Mouse (Mus musculus): ENCODE data around the gene Rel. TPM values are rescaled to one million over a fixed set of nuclear protein-coding genes. Genes with fewer than 3 reads are reported as not detected.

The Rel gene
- polyA plus RNA-seq, 1 experiment from 2014 or later, result 0.80 TPM

- H3K4me3 ChIP-seq (ENCODE audit: low read depth, low read length), result no peak overlapping the region
- H3K27me3 ChIP-seq (ENCODE audit: control insufficient read depth, insufficient read depth, low read length), result no peaks in the 10 kb centered on the region
- H3K4me1 ChIP-seq (replicated peaks; ENCODE audit: control insufficient read depth, insufficient read depth, low read length), result no peaks in the 10 kb centered on the region
- 85% methylated on average over 6 of the region's 6 CpGs for WGBS
- H3K9ac ChIP-seq (ENCODE audit: low read depth, low read length), result no peak overlapping the region
- DNase-seq (ENCODE audit: low spot score) (no peak), ATAC-seq (ENCODE audit: low FRiP score) (no peak)
- no peaks in the 10 kb centered on the region for H3K9me3 ChIP-seq (ENCODE audit: control insufficient read depth, low read length)
- no peak overlapping the region for H3K4me2 ChIP-seq (replicated peaks; ENCODE audit: low read depth, low read length)
- H3K27ac ChIP-seq (ENCODE audit: low read depth, low read length), result no peak overlapping the region
- 0 out of 2 replicates have a peak, but pooled peaks cover 2% of the 10 kb centered on the region for H3K36me3 ChIP-seq (ENCODE audit: control insufficient read depth, insufficient read depth, low read length)
Measured at GRCm38 (mm10) chr11:23734749-23735286, 36.0 kb downstream of the Rel start.

GRCm38 (mm10) chr11:23732840-23733239 is 37.9 kb downstream of the Rel start:
- no peak overlapping the region for H3K27ac ChIP-seq (ENCODE audit: low read depth, low read length)
- no peak overlapping the region for H3K4me3 ChIP-seq (ENCODE audit: low read depth, low read length)
- DNase-seq (ENCODE audit: low spot score) (no peak), ATAC-seq (ENCODE audit: low FRiP score) (no peak)
- 0 out of 2 replicates have a peak, but pooled peaks cover 2% of the 10 kb centered on the region for H3K36me3 ChIP-seq (ENCODE audit: control insufficient read depth, insufficient read depth, low read length)
- no peaks in the 10 kb centered on the region for H3K9me3 ChIP-seq (ENCODE audit: control insufficient read depth, low read length)
- H3K4me1 ChIP-seq (replicated peaks; ENCODE audit: control insufficient read depth, insufficient read depth, low read length), result no peaks in the 10 kb centered on the region
- 91% methylated on average over 1 of the region's 1 CpGs for WGBS
- no peak overlapping the region for H3K4me2 ChIP-seq (replicated peaks; ENCODE audit: low read depth, low read length)
- H3K27me3 ChIP-seq (ENCODE audit: control insufficient read depth, insufficient read depth, low read length), result no peaks in the 10 kb centered on the region
- H3K9ac ChIP-seq (ENCODE audit: low read depth, low read length), result no peak overlapping the region

GRCm38 (mm10) chr11:23730120-23730519 is 40.6 kb downstream of the Rel start:
- no peak for DNase-seq (ENCODE audit: low spot score)
- no peak overlapping the region for H3K27ac ChIP-seq (ENCODE audit: low read depth, low read length)
- no peak overlapping the region for H3K9ac ChIP-seq (ENCODE audit: low read depth, low read length)
- no peak overlapping the region for H3K4me3 ChIP-seq (ENCODE audit: low read depth, low read length)
- 93% methylated on average over 4 of the region's 4 CpGs for WGBS
- H3K9me3 ChIP-seq (ENCODE audit: control insufficient read depth, low read length), result no peaks in the 10 kb centered on the region
- 0 out of 2 replicates have a peak, but pooled peaks cover 2% of the 10 kb centered on the region for H3K36me3 ChIP-seq (ENCODE audit: control insufficient read depth, insufficient read depth, low read length)
- H3K27me3 ChIP-seq (ENCODE audit: control insufficient read depth, insufficient read depth, low read length), result no peaks in the 10 kb centered on the region
- ATAC-seq (ENCODE audit: low FRiP score), result no peak
- no peaks in the 10 kb centered on the region for H3K4me1 ChIP-seq (replicated peaks; ENCODE audit: control insufficient read depth, insufficient read depth, low read length)
- no peak overlapping the region for H3K4me2 ChIP-seq (replicated peaks; ENCODE audit: low read depth, low read length)

- 0 out of 2 replicates have a peak, but pooled peaks cover 2% of the 10 kb centered on the region for H3K36me3 ChIP-seq (ENCODE audit: control insufficient read depth, insufficient read depth, low read length)
- H3K27ac ChIP-seq (ENCODE audit: low read depth, low read length), result no peak overlapping the region
- no peaks in the 10 kb centered on the region for H3K27me3 ChIP-seq (ENCODE audit: control insufficient read depth, insufficient read depth, low read length)
- H3K4me3 ChIP-seq (ENCODE audit: low read depth, low read length), result no peak overlapping the region
- 93% methylated on average over 2 of the region's 2 CpGs for WGBS
- H3K4me1 ChIP-seq (replicated peaks; ENCODE audit: control insufficient read depth, insufficient read depth, low read length), result no peaks in the 10 kb centered on the region
- H3K4me2 ChIP-seq (replicated peaks; ENCODE audit: low read depth, low read length), result no peak overlapping the region
- DNase-seq (ENCODE audit: low spot score) (no peak), ATAC-seq (ENCODE audit: low FRiP score) (no peak)
- H3K9me3 ChIP-seq (ENCODE audit: control insufficient read depth, low read length), result no peaks in the 10 kb centered on the region
- H3K9ac ChIP-seq (ENCODE audit: low read depth, low read length), result no peak overlapping the region
Measured at GRCm38 (mm10) chr11:23728186-23728585, 42.6 kb downstream of the Rel start.

- WGBS, result 98% methylated on average over 2 of the region's 2 CpGs
Measured at GRCm38 (mm10) chr11:23726441-23726840, 44.3 kb downstream of the Rel start.

GRCm38 (mm10) chr11:23725850-23726249 is 44.9 kb downstream of the Rel start:
- no peak for DNase-seq (ENCODE audit: low spot score)
- no peak for ATAC-seq (ENCODE audit: low FRiP score)
- 95% methylated on average over 2 of the region's 2 CpGs for WGBS
- Histone ChIP-seq H3K36me3 (ENCODE audit: control insufficient read depth, insufficient read depth, low read length) (no peaks in the 10 kb centered on the region), H3K4me1 (replicated peaks; ENCODE audit: control insufficient read depth, insufficient read depth, low read length) (no peaks in the 10 kb centered on the region), H3K9me3 (ENCODE audit: control insufficient read depth, low read length) (no peaks in the 10 kb centered on the region), H3K27me3 (ENCODE audit: control insufficient read depth, insufficient read depth, low read length) (no peaks in the 10 kb centered on the region), H3K9ac (ENCODE audit: low read depth, low read length) (no peak overlapping the region), H3K4me3 (ENCODE audit: low read depth, low read length) (no peak overlapping the region), H3K4me2 (replicated peaks; ENCODE audit: low read depth, low read length) (no peak overlapping the region), H3K27ac (ENCODE audit: low read depth, low read length) (no peak overlapping the region)

More at GRCm38 (mm10) chr11:23726441-23726840, 44.3 kb downstream of the Rel start:
- Histone ChIP-seq H3K4me2 (replicated peaks; ENCODE audit: low read depth, low read length) (no peak overlapping the region), H3K9ac (ENCODE audit: low read depth, low read length) (no peak overlapping the region), H3K36me3 (ENCODE audit: control insufficient read depth, insufficient read depth, low read length) (0 out of 2 replicates have a peak, but pooled peaks cover 2% of the 10 kb centered on the region), H3K27ac (ENCODE audit: low read depth, low read length) (no peak overlapping the region), H3K9me3 (ENCODE audit: control insufficient read depth, low read length) (no peaks in the 10 kb centered on the region), H3K27me3 (ENCODE audit: control insufficient read depth, insufficient read depth, low read length) (no peaks in the 10 kb centered on the region), H3K4me3 (ENCODE audit: low read depth, low read length) (no peak overlapping the region), H3K4me1 (replicated peaks; ENCODE audit: control insufficient read depth, insufficient read depth, low read length) (no peaks in the 10 kb centered on the region)
- no peak for DNase-seq (ENCODE audit: low spot score)
- no peak for ATAC-seq (ENCODE audit: low FRiP score)

GRCm38 (mm10) chr11:23722326-23722725 is 48.4 kb downstream of the Rel start:
- Histone ChIP-seq H3K9ac (ENCODE audit: low read depth, low read length) (no peak overlapping the region), H3K27me3 (ENCODE audit: control insufficient read depth, insufficient read depth, low read length) (no peaks in the 10 kb centered on the region), H3K9me3 (ENCODE audit: control insufficient read depth, low read length) (no peaks in the 10 kb centered on the region), H3K4me1 (replicated peaks; ENCODE audit: control insufficient read depth, insufficient read depth, low read length) (no peaks in the 10 kb centered on the region), H3K4me3 (ENCODE audit: low read depth, low read length) (no peak overlapping the region), H3K36me3 (ENCODE audit: control insufficient read depth, insufficient read depth, low read length) (peaks cover 2% of the 10 kb centered on the region; the same call in 1 of the 2 replicates), H3K4me2 (replicated peaks; ENCODE audit: low read depth, low read length) (no peak overlapping the region), H3K27ac (ENCODE audit: low read depth, low read length) (no peak overlapping the region)
- DNase-seq (ENCODE audit: low spot score) (no peak), ATAC-seq (ENCODE audit: low FRiP score) (peak; percentile 57; the same call in 1 of the 2 replicates)
- 14% methylated on average over 2 of the region's 2 CpGs for WGBS

GRCm38 (mm10) chr11:23719825-23720224 is 50.9 kb downstream of the Rel start:
- H3K27me3 ChIP-seq (ENCODE audit: control insufficient read depth, insufficient read depth, low read length), result no peaks in the 10 kb centered on the region
- 88% methylated on average over 3 of the region's 3 CpGs for WGBS
- no peaks in the 10 kb centered on the region for H3K9me3 ChIP-seq (ENCODE audit: control insufficient read depth, low read length)
- H3K27ac ChIP-seq (ENCODE audit: low read depth, low read length), result no peak overlapping the region
- no peaks in the 10 kb centered on the region for H3K4me1 ChIP-seq (replicated peaks; ENCODE audit: control insufficient read depth, insufficient read depth, low read length)
- DNase-seq (ENCODE audit: low spot score), result no peak
- H3K4me3 ChIP-seq (ENCODE audit: low read depth, low read length), result no peak overlapping the region
- H3K4me2 ChIP-seq (replicated peaks; ENCODE audit: low read depth, low read length), result no peak overlapping the region
- peaks cover 4% of the 10 kb centered on the region; the same call in 1 of the 2 replicates for H3K36me3 ChIP-seq (ENCODE audit: control insufficient read depth, insufficient read depth, low read length)
- no peak for ATAC-seq (ENCODE audit: low FRiP score)
- H3K9ac ChIP-seq (ENCODE audit: low read depth, low read length), result no peak overlapping the region

GRCm38 (mm10) chr11:23718856-23719255 is 51.9 kb downstream of the Rel start:
- H3K27ac ChIP-seq (ENCODE audit: low read depth, low read length), result no peak overlapping the region
- no peaks in the 10 kb centered on the region for H3K4me1 ChIP-seq (replicated peaks; ENCODE audit: control insufficient read depth, insufficient read depth, low read length)
- H3K9me3 ChIP-seq (ENCODE audit: control insufficient read depth, low read length), result no peaks in the 10 kb centered on the region
- H3K4me2 ChIP-seq (replicated peaks; ENCODE audit: low read depth, low read length), result no peak overlapping the region
- no peak overlapping the region for H3K4me3 ChIP-seq (ENCODE audit: low read depth, low read length)
- H3K36me3 ChIP-seq (ENCODE audit: control insufficient read depth, insufficient read depth, low read length), result peaks cover 4% of the 10 kb centered on the region; the same call in 1 of the 2 replicates
- DNase-seq (ENCODE audit: low spot score) (no peak), ATAC-seq (ENCODE audit: low FRiP score) (no peak)
- no peak overlapping the region for H3K9ac ChIP-seq (ENCODE audit: low read depth, low read length)
- no peaks in the 10 kb centered on the region for H3K27me3 ChIP-seq (ENCODE audit: control insufficient read depth, insufficient read depth, low read length)
- WGBS, result 98% methylated on average over 2 of the region's 2 CpGs
